Mouse (Mus musculus) intestine, embryonic 14.5 days (tissue): ENCODE measurements around the gene Tmprss12. TPM values are rescaled to one million over a fixed set of nuclear protein-coding genes. Genes with fewer than 3 reads are reported as not detected.
"Not testable (repeated sequence)": the region's sequence is repeated elsewhere in the genome, so short reads cannot be mapped to it uniquely, and the experiment has no call there.

Experiments
- ATAC-seq: fragments of 200-750 bp; cut with Nextera tagmentation; replicated peaks from 2 replicates; pipeline ENCODE4 v1.8.0; 2017; ENCODE audit warnings: low read depth, moderate number of reproducible peaks, moderate TSS enrichment, moderate library complexity; ENCODE audit not compliant: low FRiP score, low TSS enrichment
- DNase-seq: peaks from one replicate; pipeline ENCODE4 v3.0.0-alpha.2; 2018; ENCODE audit warnings: low spot score
- H3K27ac ChIP-seq: fragments of 300-500 bp; sonication (generic); 2 replicates; pipeline ENCODE4 v1.5.1; 2014; ENCODE audit warnings: low read depth, mild to moderate bottlenecking, control low read depth
- H3K27me3 ChIP-seq: fragments of 300-500 bp; sonication (generic); replicated peaks from 2 replicates; pipeline ENCODE4 v1.6.1; 2014; ENCODE audit warnings: low read length, control low read depth; ENCODE audit not compliant: control insufficient read depth, insufficient read depth
- H3K36me3 ChIP-seq: fragments of 300-500 bp; sonication (generic); 2 replicates; pipeline ENCODE4 v1.6.1; 2014; ENCODE audit warnings: low read length, control low read depth; ENCODE audit not compliant: control insufficient read depth, insufficient read depth
- H3K4me1 ChIP-seq: fragments of 300-500 bp; sonication (generic); replicated peaks from 2 replicates; pipeline ENCODE4 v1.6.1; 2014; ENCODE audit warnings: low read length, control low read depth, mixed read lengths; ENCODE audit not compliant: control insufficient read depth, insufficient read depth
- H3K4me2 ChIP-seq: fragments of 300-500 bp; sonication (generic); 2 replicates; pipeline ENCODE4 v1.6.1; 2014; ENCODE audit warnings: low read length
- H3K4me3 ChIP-seq: fragments of 300-500 bp; sonication (generic); 2 replicates; pipeline ENCODE4 v1.5.1; 2014; ENCODE audit warnings: low read depth, low read length, control low read depth, mixed read lengths
- H3K9ac ChIP-seq: fragments of 300-500 bp; sonication (generic); 2 replicates; pipeline ENCODE4 v1.6.1; 2014; ENCODE audit warnings: mild to moderate bottlenecking, low read length
- H3K9me3 ChIP-seq: fragments of 300-500 bp; sonication (generic); 2 replicates; pipeline ENCODE4 v1.6.1; 2016; ENCODE audit warnings: low read length, control low read depth; ENCODE audit not compliant: control insufficient read depth
- WGBS: fragments of 180-500 bp; shearing (Covaris S2); extraction: QIAGEN DNeasy Blood & Tissue Kit; methylation state at CpG from one replicate; pipeline ENCODE4 v1.1.7; 2014; 5-methylcytosine and 5-hydroxymethylcytosine counted together
- polyA plus RNA-seq: library from polyadenylated mRNA; unstranded; fragments of >200 nt; fragmentation: Nextera tagmentation; extraction: Ambion mirVana; gene quantifications from 2 replicates; pipeline ENCODE4 v1.2.1, GENCODE M21; 2014

Tmprss12 gene
- polyA plus RNA-seq, 1 experiment from 2014 or later: not detected

GRCm38 (mm10) chr15:100269776-100270175 lies 10.9 kb upstream of the Tmprss12 start:
- H3K9ac ChIP-seq: no peak overlapping the region
- no peak overlapping the region for H3K27ac ChIP-seq
- H3K27me3 ChIP-seq: no peaks in the 10 kb centered on the region
- no peak overlapping the region for H3K4me2 ChIP-seq
- no peaks in the 10 kb centered on the region for H3K9me3 ChIP-seq
- WGBS: 28% methylated on average over 9 of the region's 9 CpGs
- DNase-seq: no peak
- H3K4me1 ChIP-seq: no peaks in the 10 kb centered on the region
- no peak for ATAC-seq
- no peaks in the 10 kb centered on the region for H3K36me3 ChIP-seq
- no peak overlapping the region for H3K4me3 ChIP-seq

GRCm38 (mm10) chr15:100270609-100271008 lies 10.0 kb upstream of the Tmprss12 start:
- H3K9ac ChIP-seq, H3K4me1 ChIP-seq, ATAC-seq, H3K9me3 ChIP-seq, H3K27me3 ChIP-seq, DNase-seq, H3K36me3 ChIP-seq, H3K27ac ChIP-seq, H3K4me2 ChIP-seq, H3K4me3 ChIP-seq: not testable (repeated sequence)
- WGBS: 43% methylated on average over 7 of the region's 7 CpGs

- Histone ChIP-seq H3K27ac (no peak overlapping the region), H3K4me1 (no peaks in the 10 kb centered on the region), H3K4me2 (no peak overlapping the region), H3K4me3 (no peak overlapping the region), H3K36me3 (no peaks in the 10 kb centered on the region), H3K9ac (no peak overlapping the region), H3K27me3 (no peaks in the 10 kb centered on the region), H3K9me3 (no peaks in the 10 kb centered on the region)
- no peak for DNase-seq
- 69% methylated on average over 14 of the region's 14 CpGs for WGBS
- ATAC-seq: no peak
Observed at GRCm38 (mm10) chr15:100271411-100271810, 9.2 kb upstream of the Tmprss12 start.

GRCm38 (mm10) chr15:100273791-100274308 lies 6.8 kb upstream of the Tmprss12 start:
- not testable (repeated sequence) for H3K4me1 ChIP-seq, H3K27me3 ChIP-seq, DNase-seq

GRCm38 (mm10) chr15:100274790-100275559 lies 5.7 kb upstream of the Tmprss12 start:
- Histone ChIP-seq H3K4me3 (no peak overlapping the region), H3K4me2 (no peak overlapping the region), H3K27ac (no peak overlapping the region), H3K27me3 (no peaks in the 10 kb centered on the region), H3K36me3 (no peaks in the 10 kb centered on the region), H3K4me1 (no peaks in the 10 kb centered on the region), H3K9ac (no peak overlapping the region), H3K9me3 (no peaks in the 10 kb centered on the region)
- no peak for DNase-seq
- no peak for ATAC-seq
- 94% methylated on average over 7 of the region's 7 CpGs for WGBS

More at GRCm38 (mm10) chr15:100273791-100274308, 6.8 kb upstream of the Tmprss12 start:
- H3K36me3 ChIP-seq, ATAC-seq, H3K27ac ChIP-seq, H3K9ac ChIP-seq, H3K4me2 ChIP-seq, H3K4me3 ChIP-seq, H3K9me3 ChIP-seq: not testable (repeated sequence)
- 91% methylated on average over 4 of the region's 4 CpGs for WGBS

DNA sequence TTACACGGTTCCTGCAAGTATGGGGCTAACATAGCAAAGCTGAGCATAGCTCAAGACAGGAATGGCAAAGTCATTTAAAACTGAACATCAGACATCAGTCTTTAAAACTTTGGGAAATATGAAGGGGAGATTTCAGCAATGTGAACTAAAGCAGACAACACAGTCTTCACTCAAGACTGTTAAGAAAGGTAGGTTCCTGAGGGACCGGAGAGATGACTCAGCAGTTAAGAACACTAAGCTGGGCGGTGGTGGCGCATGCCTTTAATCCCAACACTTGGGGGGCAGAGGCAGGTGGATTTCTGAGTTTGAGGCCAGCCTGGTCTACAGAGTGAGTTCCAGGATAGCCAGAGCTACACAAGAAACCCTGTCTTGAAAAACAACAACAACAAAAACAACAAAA lies 4.2 kb upstream of the Tmprss12 start:
- no peak for ATAC-seq
- Histone ChIP-seq H3K27ac (no peak overlapping the region), H3K36me3 (no peaks in the 10 kb centered on the region), H3K4me1 (no peaks in the 10 kb centered on the region), H3K27me3 (no peaks in the 10 kb centered on the region), H3K4me2 (no peak overlapping the region), H3K4me3 (no peak overlapping the region), H3K9ac (no peak overlapping the region), H3K9me3 (no peaks in the 10 kb centered on the region)
- 97% methylated on average over 4 of the region's 4 CpGs for whole genome bisulfite sequencing
- no peak for DNase-seq

DNA sequence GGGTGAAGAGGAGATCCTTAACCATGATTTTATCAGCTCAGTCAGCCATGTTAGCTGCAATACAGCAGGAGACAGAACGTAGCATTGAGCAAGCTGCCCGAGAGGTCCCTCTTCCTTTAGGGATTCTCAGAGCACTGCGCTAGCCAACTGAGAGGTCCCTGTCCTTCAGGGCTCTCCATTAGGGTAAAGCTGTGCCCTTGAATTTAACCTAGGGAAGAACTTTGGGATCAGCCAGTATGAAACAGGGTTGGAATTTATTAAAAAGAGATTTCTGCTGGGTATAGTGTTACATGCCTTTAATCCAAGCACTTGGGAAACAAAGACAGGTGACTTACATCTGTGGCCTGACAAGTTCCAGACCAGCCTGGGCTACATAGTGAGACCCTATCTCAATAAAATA lies 3.1 kb upstream of the Tmprss12 start:
- H3K9ac ChIP-seq: no peak overlapping the region
- WGBS: 86% methylated on average over 3 of the region's 3 CpGs
- no peaks in the 10 kb centered on the region for H3K27me3 ChIP-seq
- no peak for ATAC-seq
- no peaks in the 10 kb centered on the region for H3K4me1 ChIP-seq
- no peak overlapping the region for H3K4me2 ChIP-seq
- H3K9me3 ChIP-seq: no peaks in the 10 kb centered on the region
- no peak overlapping the region for H3K4me3 ChIP-seq
- no peaks in the 10 kb centered on the region for H3K36me3 ChIP-seq
- DNase-seq: no peak
- no peak overlapping the region for H3K27ac ChIP-seq

DNA sequence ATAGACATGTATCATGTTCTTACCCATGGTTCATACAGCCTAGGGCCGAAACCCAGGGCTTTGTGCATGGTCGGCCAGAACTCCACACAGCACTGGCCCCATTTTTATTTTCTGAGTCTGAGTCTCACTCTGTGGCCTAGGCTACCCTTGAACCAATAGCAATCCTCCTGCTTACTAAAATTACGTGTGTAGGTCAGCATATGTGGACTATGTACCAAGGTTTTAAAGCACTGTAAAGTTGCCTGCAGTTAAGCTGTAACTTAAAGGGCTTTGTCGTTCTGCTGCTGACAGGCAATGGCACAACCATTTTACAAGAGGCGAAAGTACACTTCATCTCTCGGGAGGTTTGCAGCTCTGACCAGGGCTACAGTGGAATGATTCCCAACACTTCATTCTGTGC lies 8.3 kb downstream of the Tmprss12 start:
- no peak overlapping the region for H3K9ac ChIP-seq
- DNase-seq (no peak), ATAC-seq (no peak)
- 87% methylated on average over 6 of the region's 6 CpGs for WGBS
- no peak overlapping the region for H3K4me3 ChIP-seq
- H3K4me1 ChIP-seq: no peaks in the 10 kb centered on the region
- H3K27me3 ChIP-seq: no peaks in the 10 kb centered on the region
- no peak overlapping the region for H3K4me2 ChIP-seq
- no peak overlapping the region for H3K27ac ChIP-seq
- no peaks in the 10 kb centered on the region for H3K36me3 ChIP-seq
- H3K9me3 ChIP-seq: no peaks in the 10 kb centered on the region

DNA sequence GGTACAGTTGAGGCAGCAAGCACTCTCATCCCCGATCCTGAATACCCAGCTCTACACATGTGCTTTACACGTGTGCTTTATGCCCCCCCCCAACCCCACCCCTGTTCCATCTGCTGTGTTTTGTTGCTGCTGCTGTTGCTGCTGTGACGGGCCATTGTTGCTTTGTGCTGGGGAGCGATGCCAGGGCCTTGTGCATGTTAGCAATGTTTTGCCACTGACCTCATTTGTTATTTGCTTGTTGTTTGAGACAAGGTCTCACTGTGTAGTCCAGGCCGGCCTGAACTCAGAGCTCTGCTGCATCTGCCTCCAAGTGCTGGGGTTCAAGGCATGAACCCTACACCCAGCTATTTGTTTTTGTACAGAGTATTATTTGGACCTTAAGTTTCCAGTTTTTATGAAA lies 10.2 kb downstream of the Tmprss12 start:
- Histone ChIP-seq H3K27ac (no peak overlapping the region), H3K9me3 (no peaks in the 10 kb centered on the region), H3K27me3 (no peaks in the 10 kb centered on the region), H3K36me3 (no peaks in the 10 kb centered on the region), H3K4me2 (no peak overlapping the region), H3K9ac (no peak overlapping the region), H3K4me1 (no peaks in the 10 kb centered on the region), H3K4me3 (no peak overlapping the region)
- no peak for ATAC-seq
- WGBS: 76% methylated on average over 5 of the region's 5 CpGs
- no peak for DNase-seq
